Mouse (Mus musculus) left cerebral cortex, postnatal 14 days (tissue): ENCODE data around the gene Lair1. TPM values are rescaled to one million over a fixed set of nuclear protein-coding genes. Genes with fewer than 3 reads are reported as not detected.
"Not testable (repeated sequence)": the region's sequence is repeated elsewhere in the genome, so short reads cannot be mapped to it uniquely, and the experiment has no call there.

Experiments
- DNase-seq, 2 experiments: peaks; one replicate each; pipeline ENCODE4 v3.0.0; 2021 to 2022; ENCODE audit warnings: low spot score in 2 of 2, mixed read lengths in 1 of 2
- intact Hi-C: fragments of 180-260 bp; cut with DNase I; formaldehyde crosslinking; loops from one replicate; pipeline ENCODE4 v1.15.1; 2025
- total RNA-seq, 2 experiments: library from RNA; stranded (reverse); gene quantifications; 2 replicates each; pipeline ENCODE4 v1.2.3; 2021

Gene Lair1
- total RNA-seq, 2 experiments from 2014 or later, result 6.5 to 6.7 TPM

DNA sequence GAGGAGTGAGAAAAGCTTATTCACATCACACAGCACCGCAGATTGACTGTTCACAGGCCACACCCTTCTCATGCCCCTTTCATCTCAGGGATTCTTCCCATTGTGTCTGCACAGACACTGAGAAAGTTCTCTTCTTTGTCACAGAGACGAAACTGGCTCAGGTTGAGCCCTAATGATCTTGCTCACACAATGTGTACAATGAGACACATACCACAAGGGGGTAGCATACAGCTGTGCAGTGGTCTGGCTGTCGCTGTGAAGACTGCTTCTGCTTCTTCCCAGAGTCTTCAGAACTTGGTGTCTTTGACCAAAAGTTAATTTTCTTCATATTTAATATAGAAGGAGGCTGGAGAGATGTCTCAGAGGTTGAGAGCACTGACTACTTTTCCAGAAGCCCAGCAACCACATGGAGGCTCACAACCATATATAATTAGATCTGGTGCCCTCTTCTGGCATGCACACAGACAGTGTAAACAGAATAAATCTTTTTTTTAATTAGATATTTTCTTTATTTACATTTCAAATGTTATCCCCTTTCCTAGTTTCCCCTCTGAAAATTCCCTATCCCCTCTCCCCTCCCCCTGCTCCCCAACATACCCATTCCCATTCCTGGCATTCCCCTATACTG, 36.1 kb downstream of the Lair1 start:
- intact Hi-C loops, result loop anchor here (5.0 to 10.0 kb wide), 3 partner anchors 68 to 400 kb away; partner anchors contain the start of gene Ttyh1
- DNase-seq, result peak; percentile 54 to 61

GRCm38 (mm10) chr7:4004636-4005035, 58.4 kb downstream of the Lair1 start:
- intact Hi-C loops, DNase-seq: not testable (repeated sequence)

DNA sequence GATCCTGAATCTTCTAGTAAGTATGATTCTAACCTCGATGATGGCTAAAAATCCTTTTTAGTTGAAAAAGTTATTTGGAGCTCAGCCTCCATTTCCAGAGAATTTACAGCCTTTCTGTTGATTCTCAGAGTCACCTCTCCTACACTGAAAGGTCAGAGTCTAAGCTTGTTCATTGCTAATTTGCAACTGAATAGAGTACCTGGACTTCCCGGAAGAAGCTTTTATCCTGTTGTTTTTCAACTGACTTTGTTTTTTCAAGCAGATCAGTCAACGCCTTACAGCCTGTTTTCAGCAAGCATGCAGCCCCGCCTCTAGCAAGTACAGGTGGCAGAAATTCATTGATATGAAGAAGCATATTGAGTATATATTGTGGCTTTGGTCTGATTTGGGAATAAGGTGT, 59.0 kb downstream of the Lair1 start:
- DNase-seq, intact Hi-C loops: not testable (repeated sequence)

- DNase-seq, result no peak
These were observed 101.0 kb downstream of the Lair1 start for GRCm38 (mm10) chr7:3962017-3962416.

DNA sequence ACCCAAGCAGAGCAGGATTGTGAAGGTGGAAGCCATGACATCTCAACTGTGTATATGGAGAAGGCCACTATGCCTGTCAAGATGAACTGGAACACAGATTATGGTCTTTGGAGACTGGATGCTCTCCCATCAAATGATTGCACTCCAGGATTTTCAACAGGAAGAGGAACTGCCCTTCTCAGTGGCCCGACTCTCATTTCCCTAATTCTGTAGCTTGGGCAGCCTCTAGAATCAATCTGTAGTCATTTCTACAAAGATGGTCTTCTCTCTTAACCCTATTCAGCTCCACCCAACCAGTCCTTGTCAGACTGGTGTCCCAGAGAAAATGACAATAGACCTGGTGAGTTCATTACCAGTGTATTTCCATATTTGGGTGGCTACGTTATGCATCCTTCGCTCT, 105.6 kb downstream of the Lair1 start:
- intact Hi-C loops, result no loop called here

More at GRCm38 (mm10) chr7:3962017-3962416, 101.0 kb downstream of the Lair1 start:
- intact Hi-C loops, result no loop called here

More for the DNA sequence above, 105.6 kb downstream of the Lair1 start:
- DNase-seq, result no peak

Other genes starting within 250 kb of the Lair1 start
- not detected for gene Gm15448, start 237.5 kb downstream of the Lair1 start, total RNA-seq
- gene Pira2, start 218.2 kb downstream of the Lair1 start, total RNA-seq, result not detected
- gene Gm14548, start 165.1 kb downstream of the Lair1 start, total RNA-seq, result not detected
- gene Lilra6, start 147.7 kb downstream of the Lair1 start, total RNA-seq, result not detected
- gene Ttyh1, start 56.2 kb upstream of the Lair1 start, total RNA-seq, result 100 to 1,000 TPM; 837 to 867 TPM
- gene Leng8, start 73.8 kb upstream of the Lair1 start, total RNA-seq, result 100 to 1,000 TPM; 152 TPM
- 1 to 10 TPM; 6.1 to 6.7 TPM for gene Leng9, start 87.2 kb upstream of the Lair1 start, total RNA-seq
- gene Cdc42ep5, start 101.7 kb upstream of the Lair1 start, total RNA-seq, result 1 to 10 TPM; 2.4 to 3.2 TPM
- gene Lilra5, start 174.6 kb upstream of the Lair1 start, total RNA-seq, result not detected